Comparison of ENCODE assay signal across 8 mouse cellular contexts in the genomic region with DNA sequence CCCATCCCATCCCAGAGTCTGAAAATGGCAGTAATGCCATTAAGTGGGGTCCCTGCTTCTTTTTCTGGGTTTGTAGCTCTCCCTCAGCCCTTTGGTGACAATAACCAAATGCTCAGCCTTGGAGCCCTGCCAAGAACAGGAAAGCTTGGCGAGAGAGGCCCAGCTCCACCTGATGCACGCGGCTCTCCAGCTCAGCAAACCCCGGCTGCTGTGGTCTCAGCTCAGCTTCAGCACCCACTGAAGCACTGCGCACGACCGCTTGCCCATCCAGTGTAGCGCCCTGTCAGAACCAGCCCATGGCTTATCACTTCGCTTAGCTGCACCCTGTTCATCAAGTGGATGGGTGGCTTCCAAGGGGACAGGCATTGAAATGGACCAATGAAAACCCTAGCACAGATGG. TPM values are rescaled to one million over a fixed set of nuclear protein-coding genes. Genes with fewer than 3 reads are reported as not detected.
DNase-seq lines count a peak whose midpoint lies in the region; ATAC-seq lines count a peak whose summit lies in the region.

No protein-coding gene starts in this region.

- no peak overlapping the region for H3K4me3 ChIP-seq in heart, embryonic 15.5 days
- no peak overlapping the region for H3K4me3 ChIP-seq in limb, embryonic 13.5 days

- peak overlapping the region; percentile 48; the same call in 1 of the 2 replicates for H3K27ac ChIP-seq in heart, embryonic 15.5 days
- peak overlapping the region; percentile 6; the same call in 1 of the 2 replicates for H3K27ac ChIP-seq in limb, embryonic 13.5 days

- no peak overlapping the region for H3K9ac ChIP-seq in heart, embryonic 15.5 days
- no peak overlapping the region for H3K9ac ChIP-seq in limb, embryonic 13.5 days

- H3K27me3 ChIP-seq in heart, embryonic 15.5 days: no peaks in the 10 kb centered on the region
- no peaks in the 10 kb centered on the region for H3K27me3 ChIP-seq in limb, embryonic 13.5 days

- H3K4me2 ChIP-seq in heart, embryonic 15.5 days: peak overlapping the region; percentile 43
- no peak overlapping the region; the same call in 1 of the 2 replicates for H3K4me2 ChIP-seq in limb, embryonic 13.5 days (replicated peaks)

- peak; percentile 41 for ATAC-seq in heart, embryonic 15.5 days (replicated peaks; ENCODE audit: insufficient number of reproducible peaks, insufficient read depth, low FRiP score, low read depth)
- ATAC-seq in limb, embryonic 13.5 days (ENCODE audit: low FRiP score, low read depth): no peak

- 20% methylated on average over 9 of the region's 9 CpGs for WGBS in heart, embryonic 15.5 days
- 49% methylated on average over 9 of the region's 9 CpGs for WGBS in limb, embryonic 13.5 days

- no peaks in the 10 kb centered on the region for H3K36me3 ChIP-seq in heart, embryonic 15.5 days
- peaks cover 35% of the 10 kb centered on the region for H3K36me3 ChIP-seq in limb, embryonic 13.5 days

- peaks cover 29% of the 10 kb centered on the region for H3K4me1 ChIP-seq in heart, embryonic 15.5 days (replicated peaks)
- H3K4me1 ChIP-seq in limb, embryonic 13.5 days: peaks cover 35% of the 10 kb centered on the region

- peak; percentile 35 to 55 for DNase-seq in heart, adult 18-20 months
- no peak for DNase-seq in heart, adult 11 months
- DNase-seq in right cerebral cortex, postnatal 14 days: peak; percentile 54
- DNase-seq in right cerebral cortex, adult 18-20 months: no peak
- no peak for DNase-seq in embryo, embryonic 10 days (ENCODE audit: low spot score)
- no peak for DNase-seq in urinary bladder, postnatal 4 days (ENCODE audit: low spot score in 2 of 2)

- H3K9me3 ChIP-seq in heart, embryonic 15.5 days (replicated peaks): no peaks in the 10 kb centered on the region
- H3K9me3 ChIP-seq in limb, embryonic 13.5 days: no peaks in the 10 kb centered on the region

RNA-seq across cellular contexts. Expression of a gene that starts 31.3 kb away (rescaled TPM):
- total RNA-seq in heart, adult 18-20 months (2021): 10 to 100 TPM; 29.8 to 31.8 TPM
- polyA plus RNA-seq in heart, embryonic 15.5 days (2015; fragmentation: Nextera tagmentation; extraction: Ambion mirVana): 33.0 and 34.7 TPM in 2 replicates
- 31.2 and 33.2 TPM in 2 replicates for polyA plus RNA-seq in limb, embryonic 13.5 days (2015; fragmentation: Nextera tagmentation; extraction: Ambion mirVana)

RNA-seq across cellular contexts. Expression of a gene that starts 39.7 kb away (rescaled TPM):
- total RNA-seq in heart, adult 18-20 months (2021): under 1 TPM; 0.20 to 0.31 TPM
- polyA plus RNA-seq in heart, embryonic 15.5 days (2015; fragmentation: Nextera tagmentation; extraction: Ambion mirVana): 0.73 and 1.5 TPM in 2 replicates
- 15.0 and 16.5 TPM in 2 replicates for polyA plus RNA-seq in limb, embryonic 13.5 days (2015; fragmentation: Nextera tagmentation; extraction: Ambion mirVana)

Comparison
In these comparisons a context has a peak if more than half of its experiments do, and no peak if none do; other contexts are left out.
1. DNase-seq: peak in heart, adult 18-20 months (2 of 2) and right cerebral cortex, postnatal 14 days (single experiment); none in heart, adult 11 months (single experiment), right cerebral cortex, adult 18-20 months (single experiment), embryo, embryonic 10 days (single experiment) and urinary bladder, postnatal 4 days (0 of 2).